Mouse (Mus musculus) forebrain, embryonic 11.5 days (tissue): ENCODE measurements around the gene Ankzf1. TPM values are rescaled to one million over a fixed set of nuclear protein-coding genes. Genes with fewer than 3 reads are reported as not detected.

Source experiments
- microRNA-seq: library from miRNA; unstranded; fragments of <30 nt; microRNA quantifications from one replicate; pipeline ENCODE4, GENCODE M21; 2016; ENCODE audit not compliant: insufficient number of aligned reads
- polyA plus RNA-seq: library from polyadenylated mRNA; unstranded; fragments of >200 nt; fragmentation: Nextera tagmentation; extraction: Ambion mirVana; gene quantifications from 2 replicates; pipeline ENCODE4 v1.2.1, GENCODE M21; 2014

Ankzf1 gene
- polyA plus RNA-seq, 1 experiment from 2014 or later: 19.0 TPM

Small RNA genes within 50 kb of the gene (microRNA-seq; reads per million reads assigned to microRNA genes)
- gene Gm27943: not detected

Other genes starting within 250 kb of the Ankzf1 start
- gene Ihh, start 240.5 kb upstream of the Ankzf1 start, polyA plus RNA-seq: 0.07 and 0.35 TPM in 2 replicates
- 9.1 and 12.7 TPM in 2 replicates for gene Nhej1, start 67.0 kb upstream of the Ankzf1 start, polyA plus RNA-seq
- 0.15 TPM in 1 of 2 replicates, not detected in the other for gene Slc23a3, start 58.3 kb upstream of the Ankzf1 start, polyA plus RNA-seq
- gene Cnppd1, start 49.4 kb upstream of the Ankzf1 start, polyA plus RNA-seq: 48.4 and 49.1 TPM in 2 replicates
- gene Retreg2, start 49.4 kb upstream of the Ankzf1 start, polyA plus RNA-seq: 58.9 and 65.6 TPM in 2 replicates
- 27.9 and 31.7 TPM in 2 replicates for gene Zfand2b, start 23.5 kb upstream of the Ankzf1 start, polyA plus RNA-seq
- 27.4 and 30.2 TPM in 2 replicates for gene Abcb6, start 11.8 kb upstream of the Ankzf1 start, polyA plus RNA-seq
- 19.6 and 23.5 TPM in 2 replicates for gene Atg9a, start within 50 bp of the Ankzf1 start, polyA plus RNA-seq
- 18.5 and 20.9 TPM in 2 replicates for gene Glb1l, start 18.7 kb downstream of the Ankzf1 start, polyA plus RNA-seq
- 111 and 127 TPM in 2 replicates for gene Stk16, start 18.7 kb downstream of the Ankzf1 start, polyA plus RNA-seq
- gene Tuba4a, start 27.7 kb downstream of the Ankzf1 start, polyA plus RNA-seq: 11.4 and 12.9 TPM in 2 replicates
- not detected in 2 replicates for gene A630095N17Rik, start 40.0 kb downstream of the Ankzf1 start, polyA plus RNA-seq
- 22.2 and 22.6 TPM in 2 replicates for gene Dnajb2, start 44.3 kb downstream of the Ankzf1 start, polyA plus RNA-seq
- gene Ptprn, start 72.4 kb downstream of the Ankzf1 start, polyA plus RNA-seq: 3.7 and 4.3 TPM in 2 replicates
- 14.9 and 15.8 TPM in 2 replicates for gene Resp18, start 86.3 kb downstream of the Ankzf1 start, polyA plus RNA-seq
- 125 and 129 TPM in 2 replicates for gene Dnpep, start 125.8 kb downstream of the Ankzf1 start, polyA plus RNA-seq
- 0.86 and 1.5 TPM in 2 replicates for gene Des, start 168.2 kb downstream of the Ankzf1 start, polyA plus RNA-seq
- gene Speg, start 183.1 kb downstream of the Ankzf1 start, polyA plus RNA-seq: 14.1 and 16.0 TPM in 2 replicates
- 46.3 and 47.2 TPM in 2 replicates for gene Gmppa, start 243.8 kb downstream of the Ankzf1 start, polyA plus RNA-seq